Mouse (Mus musculus) kidney, adult 11 months (tissue): ENCODE measurements at regions not wholly inside any gene's neighbourhood (a gene's known extent, or its start where the extent isn't known, plus 50 kb on each side); places are given as distances from the start of the nearest gene placed in this dataset.

Experiments used
- DNase-seq: peaks from one replicate; pipeline ENCODE4 v3.0.0; 2022

DNA sequence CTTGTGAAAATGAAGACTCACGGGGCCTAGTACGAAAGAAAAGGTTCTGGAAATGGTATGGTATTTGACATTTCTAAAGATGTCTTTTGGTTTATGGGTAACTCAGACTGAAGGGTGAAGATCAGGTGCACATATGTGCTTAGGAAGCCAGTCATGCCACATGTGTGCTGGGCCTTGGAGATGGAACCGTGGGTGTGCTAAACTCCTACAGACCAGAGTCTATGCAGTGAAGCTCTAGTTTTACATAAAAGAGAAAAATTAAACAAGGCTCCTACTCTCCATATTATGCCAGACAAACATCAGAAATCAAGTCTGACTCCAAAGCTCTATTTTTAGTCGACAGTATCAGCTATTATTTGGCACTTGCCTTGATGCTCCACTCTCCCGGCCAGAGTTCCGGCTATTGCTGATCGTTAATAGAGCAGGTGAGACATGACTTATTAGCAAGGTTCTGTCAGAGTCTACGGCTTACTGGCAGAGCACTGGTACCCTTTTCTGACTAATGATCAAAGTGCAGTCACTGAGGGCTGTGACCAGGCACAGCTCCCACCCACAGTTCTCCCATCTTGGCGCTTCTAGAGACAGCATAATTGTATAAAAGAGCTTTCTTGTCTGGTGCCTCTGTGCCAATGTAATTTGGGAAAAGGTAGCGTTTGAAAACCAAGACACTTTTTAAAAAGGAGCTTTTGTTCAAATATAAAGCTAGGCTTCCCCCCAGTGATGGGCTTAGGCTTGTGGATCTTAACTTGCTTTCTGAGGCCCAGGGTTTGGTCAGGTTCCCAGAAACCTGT is 119.2 kb upstream of the Ccdc122 start:
- DNase-seq, result no peak

DNA sequence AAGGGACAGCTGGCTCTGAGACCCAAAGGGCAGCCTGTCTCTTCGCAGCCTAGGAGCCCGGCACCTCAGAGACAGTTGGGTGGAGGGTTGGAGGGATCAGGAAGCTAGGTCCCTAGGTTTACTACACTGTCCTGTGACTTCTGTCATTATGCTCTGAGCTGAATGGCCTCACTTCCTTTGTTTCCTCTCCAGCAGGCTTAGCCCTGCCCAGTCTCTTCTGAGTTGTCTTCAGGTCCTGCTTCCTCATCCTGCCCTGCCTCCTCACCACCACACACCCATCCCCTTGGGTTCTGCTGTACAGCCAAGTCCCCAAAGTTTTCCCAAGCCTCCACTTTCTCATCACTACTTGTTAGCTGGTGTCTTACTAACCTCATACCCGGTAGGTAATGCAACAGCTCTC is 122.7 kb upstream of the Ccdc122 start:
- DNase-seq, result no peak

DNA sequence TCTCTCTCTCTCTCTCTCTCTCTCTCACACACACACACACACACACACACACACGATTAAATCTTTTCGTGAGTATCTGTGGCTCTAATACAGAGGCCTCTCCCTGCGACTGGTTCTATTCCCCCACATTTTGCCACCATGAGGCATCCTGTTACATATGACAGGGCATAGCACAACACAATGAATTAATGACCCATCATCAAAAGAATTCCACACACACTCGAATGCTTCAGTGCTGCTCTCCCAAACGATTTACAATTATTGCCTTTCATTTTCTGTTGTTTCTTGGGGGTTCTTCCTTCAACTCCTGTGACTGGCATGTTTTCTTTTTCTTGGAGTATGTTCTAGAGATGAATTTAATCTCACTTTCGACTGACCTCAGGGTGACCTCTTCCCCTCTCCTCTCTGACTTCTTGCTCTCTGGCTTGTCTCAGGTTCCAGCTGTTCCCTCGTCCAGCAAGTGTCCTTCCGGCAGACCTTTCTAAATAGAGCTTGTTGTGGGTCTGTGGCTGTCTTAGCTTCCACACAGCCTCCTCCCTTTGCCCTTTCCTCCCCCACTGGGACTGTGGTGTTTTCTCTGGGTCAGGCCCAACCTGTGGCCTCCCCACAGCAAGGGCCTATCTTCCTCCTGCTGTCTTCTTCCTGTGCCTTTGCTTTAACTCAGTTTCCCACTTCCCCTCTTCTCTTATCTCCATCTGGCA is 124.1 kb upstream of the Ccdc122 start:
- peak; percentile 53 for DNase-seq

DNA sequence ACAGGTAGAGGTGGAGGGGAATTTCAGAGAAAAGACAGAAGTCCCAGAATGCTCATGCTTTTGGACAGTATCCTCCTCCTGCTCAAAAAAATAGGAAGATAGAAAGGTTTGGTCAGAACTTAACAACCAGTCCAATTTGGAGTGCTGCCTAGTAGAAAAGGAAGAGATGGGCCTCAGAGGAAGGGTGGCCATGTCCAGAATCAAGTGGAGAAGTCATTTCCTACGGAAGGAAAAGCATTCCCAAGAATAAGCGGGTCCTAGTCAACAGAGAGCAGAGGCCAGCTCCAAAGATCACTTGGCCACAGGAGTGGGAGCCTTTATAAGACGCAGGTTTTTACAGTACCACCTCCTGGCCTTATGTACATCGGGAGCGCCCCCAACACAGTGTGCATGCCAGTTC is 125.3 kb upstream of the Ccdc122 start:
- no peak for DNase-seq

DNA sequence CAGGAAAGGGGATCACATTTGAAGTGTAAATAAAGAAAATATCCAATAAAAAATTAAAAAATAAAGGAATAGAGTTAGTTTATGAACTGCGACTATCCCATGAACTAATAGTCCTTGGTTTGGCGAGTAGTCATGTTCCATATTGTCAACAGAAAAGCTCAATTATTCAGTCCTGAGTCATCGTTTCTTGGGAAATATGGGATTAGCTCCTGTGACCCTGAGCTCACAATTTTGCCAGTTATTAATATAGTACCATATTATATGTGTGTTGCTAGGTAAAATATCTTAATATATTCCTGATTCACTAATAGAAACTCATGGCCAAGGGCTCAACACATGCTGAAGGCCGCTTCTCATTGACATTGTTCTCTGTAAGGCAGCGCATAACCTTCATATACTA is 126.4 kb upstream of the Ccdc122 start:
- no peak for DNase-seq

DNA sequence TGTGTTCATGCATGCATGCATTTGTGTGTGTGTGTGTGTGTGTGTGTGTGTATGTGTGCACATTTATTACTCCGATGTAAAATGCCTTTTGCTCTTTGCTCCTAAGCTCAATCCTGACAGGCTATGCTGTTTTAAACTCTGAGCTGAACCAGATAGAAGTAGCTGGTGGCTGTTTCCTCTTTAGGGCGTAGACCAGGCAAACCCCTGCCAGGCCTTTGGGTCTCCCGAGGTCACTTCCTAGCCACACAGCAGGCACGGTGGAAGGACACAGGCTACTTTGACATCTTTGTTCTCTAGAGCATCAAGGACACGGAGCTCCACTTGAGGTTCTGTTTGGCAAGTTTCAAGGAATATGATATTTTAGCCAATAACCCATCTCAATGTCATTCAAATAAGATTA is 128.6 kb upstream of the Ccdc122 start:
- no peak for DNase-seq

DNA sequence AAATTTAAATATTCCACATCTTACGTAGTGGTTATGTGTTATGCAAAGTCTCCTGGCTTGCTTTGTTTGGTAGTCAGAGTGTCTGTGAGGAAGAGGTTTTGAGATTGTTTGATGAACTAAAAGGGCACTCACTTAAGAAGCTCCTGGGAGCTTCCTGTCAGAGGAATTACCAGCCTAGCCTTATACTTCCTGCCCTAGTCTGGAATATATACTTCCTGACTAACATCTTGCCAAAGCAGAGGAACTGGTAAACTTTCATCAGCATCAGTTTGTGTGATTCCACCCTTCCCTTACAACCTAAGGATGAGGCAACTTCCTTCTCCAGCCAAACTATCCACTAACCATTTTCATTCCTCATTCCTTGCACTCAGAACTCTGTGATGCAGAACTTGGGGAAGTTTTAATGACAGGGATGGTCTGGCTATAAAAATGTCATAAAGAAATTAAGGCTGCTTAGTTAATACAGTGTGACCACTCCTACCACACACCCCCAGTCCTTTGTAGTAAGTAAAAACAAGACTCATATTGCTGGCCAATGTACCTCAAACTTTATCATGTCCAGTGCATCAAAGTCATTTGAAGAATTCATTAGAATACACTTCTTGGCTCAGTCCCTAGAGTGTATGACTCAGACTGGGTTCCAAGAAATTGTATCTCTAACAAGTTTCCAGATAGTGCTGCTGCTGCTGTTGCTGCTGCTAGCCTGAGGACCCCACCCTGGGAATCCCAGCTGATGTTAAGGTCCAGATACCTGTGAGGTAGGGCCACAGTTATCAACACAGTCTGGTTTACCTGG is 133.4 kb upstream of the Ccdc122 start:
- no peak for DNase-seq

DNA sequence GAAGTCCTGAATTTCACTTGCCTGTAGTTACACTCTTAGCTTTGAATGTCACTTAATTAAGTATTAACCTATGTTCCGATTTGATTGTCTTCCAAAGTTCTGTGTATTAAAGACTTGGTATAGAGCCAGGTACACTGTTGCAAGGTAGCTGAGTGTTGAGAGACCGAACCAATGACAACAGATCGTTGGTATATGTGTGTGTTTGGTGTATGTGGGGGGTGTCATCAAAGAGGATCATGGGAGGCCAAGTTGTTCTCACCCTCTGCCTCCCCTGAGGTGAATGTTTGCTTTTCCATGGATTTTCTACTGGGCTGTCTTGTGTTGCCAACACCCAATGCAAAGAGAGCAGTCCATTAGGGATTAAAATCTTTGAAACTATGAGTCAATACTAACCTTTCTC is 135.1 kb upstream of the Ccdc122 start:
- no peak for DNase-seq

DNA sequence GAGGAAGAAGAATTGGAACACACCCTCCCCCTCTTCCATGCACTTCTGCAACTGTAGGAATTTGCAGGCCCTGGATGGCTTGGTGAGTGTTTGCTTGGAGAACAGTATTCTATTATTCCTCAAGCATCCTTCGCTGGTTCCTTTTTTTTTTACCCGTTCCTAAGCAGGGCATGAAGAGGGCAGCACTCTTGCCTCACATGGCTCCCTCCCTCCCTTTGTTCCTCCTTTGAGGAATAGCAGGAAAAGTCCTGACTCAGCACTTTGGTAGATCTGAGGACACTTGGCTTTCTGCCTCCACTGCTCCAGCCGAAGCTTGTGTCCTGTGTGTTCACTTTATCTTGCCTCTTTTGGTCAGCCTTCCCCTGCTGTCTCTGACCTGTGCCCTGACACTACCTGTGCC is 137.2 kb upstream of the Ccdc122 start:
- no peak for DNase-seq

DNA sequence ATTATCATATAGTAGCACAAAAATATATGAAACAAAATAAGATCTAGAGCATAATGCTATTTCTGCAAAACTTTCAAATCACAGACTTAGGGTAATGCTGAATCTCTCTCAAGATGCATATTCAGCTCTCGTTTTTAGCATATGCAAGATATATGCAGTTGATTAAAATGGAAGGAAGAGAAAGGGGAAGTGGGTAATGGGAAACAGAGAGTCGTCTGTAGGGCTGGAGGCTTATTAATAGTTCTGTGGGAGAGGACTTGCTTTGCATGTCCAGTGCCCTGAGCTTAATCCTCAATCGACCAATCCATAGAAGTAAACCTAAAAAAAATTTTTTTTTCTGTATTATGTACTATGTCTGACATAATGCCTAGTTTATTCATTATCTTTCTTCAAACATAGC is 148.9 kb upstream of the Ccdc122 start:
- no peak for DNase-seq

DNA sequence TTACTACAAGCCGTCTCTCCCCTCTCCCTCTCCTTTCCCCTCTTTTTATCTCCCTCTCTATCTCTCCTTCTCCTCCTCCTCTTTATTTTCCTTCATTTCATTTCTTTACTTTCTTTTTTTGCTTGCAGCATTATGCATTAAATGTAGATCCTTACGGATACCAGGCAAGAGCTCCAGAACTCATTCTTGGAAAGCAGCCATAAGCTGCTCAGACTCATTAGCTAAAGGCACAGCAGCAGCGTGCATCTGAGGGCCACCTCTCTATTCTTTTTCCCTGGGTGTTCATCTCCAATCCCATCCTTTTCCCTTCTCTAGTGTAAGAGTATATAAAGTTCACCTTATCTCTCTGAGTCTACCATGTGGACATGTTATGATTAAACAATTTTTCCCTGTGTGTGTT is 149.4 kb upstream of the Ccdc122 start:
- no peak for DNase-seq

DNA sequence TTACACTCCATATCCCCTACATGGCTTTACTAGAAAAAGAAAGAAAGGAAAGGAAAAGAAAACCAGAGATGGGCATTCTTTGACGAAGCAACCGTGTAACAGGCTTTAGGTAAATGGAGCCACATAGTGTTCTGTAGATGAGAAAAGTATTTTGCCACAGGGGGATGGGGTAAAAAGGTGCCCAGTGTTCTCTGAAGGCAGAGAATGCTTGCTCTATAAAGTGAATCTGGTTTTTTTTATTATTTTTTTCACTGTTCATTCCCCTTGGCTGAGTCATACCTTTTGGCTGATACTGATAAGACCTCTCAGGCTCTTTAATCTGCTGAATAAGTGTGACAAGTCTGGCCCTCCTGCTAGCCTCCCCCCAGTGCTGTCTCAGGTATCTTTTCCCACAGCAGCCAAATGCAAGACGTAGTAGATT is 153.3 kb upstream of the Ccdc122 start:
- DNase-seq, result no peak

DNA sequence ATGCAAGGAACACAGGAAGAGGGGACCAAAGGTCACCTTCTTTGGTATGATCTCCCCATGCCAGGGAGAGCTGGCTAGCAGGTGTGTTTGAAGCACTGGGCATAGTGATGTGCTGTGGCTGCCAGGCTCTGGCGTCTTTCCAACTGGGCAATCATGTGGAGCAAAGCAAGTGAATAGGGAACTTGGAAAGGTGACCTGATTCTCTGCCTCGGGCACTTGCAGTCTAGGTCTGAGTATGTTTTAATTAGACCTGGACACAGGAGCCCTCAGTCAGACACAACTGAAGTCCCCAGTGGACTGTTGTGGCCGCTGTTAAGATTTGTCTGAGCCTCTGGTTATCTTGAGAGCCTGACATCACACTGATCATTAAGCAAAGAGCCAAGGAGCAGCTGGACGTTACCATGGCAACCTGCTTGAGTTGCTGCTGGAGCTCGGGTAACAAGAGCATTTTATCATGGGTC is 153.8 kb upstream of the Ccdc122 start:
- DNase-seq, result peak; percentile 96

DNA sequence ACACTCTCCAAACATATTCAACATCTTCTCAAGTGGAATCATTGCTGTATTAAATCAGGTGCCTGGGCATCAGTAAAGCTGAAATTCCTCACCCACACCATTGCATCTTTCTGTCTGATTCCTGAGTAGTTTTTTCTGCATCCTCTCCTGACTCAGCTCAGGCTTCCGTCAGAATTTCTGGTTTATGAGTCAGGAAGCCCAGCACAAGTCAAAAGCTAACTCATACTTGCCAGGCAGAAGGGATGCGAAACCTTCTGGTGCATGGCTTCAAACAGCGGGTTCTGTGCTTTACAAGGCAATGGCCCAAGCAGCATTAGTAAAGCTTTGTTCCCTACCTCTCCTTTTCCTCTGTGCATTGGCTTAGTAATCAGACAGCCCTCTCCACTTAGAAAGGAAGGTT is 155.7 kb upstream of the Ccdc122 start:
- no peak for DNase-seq

DNA sequence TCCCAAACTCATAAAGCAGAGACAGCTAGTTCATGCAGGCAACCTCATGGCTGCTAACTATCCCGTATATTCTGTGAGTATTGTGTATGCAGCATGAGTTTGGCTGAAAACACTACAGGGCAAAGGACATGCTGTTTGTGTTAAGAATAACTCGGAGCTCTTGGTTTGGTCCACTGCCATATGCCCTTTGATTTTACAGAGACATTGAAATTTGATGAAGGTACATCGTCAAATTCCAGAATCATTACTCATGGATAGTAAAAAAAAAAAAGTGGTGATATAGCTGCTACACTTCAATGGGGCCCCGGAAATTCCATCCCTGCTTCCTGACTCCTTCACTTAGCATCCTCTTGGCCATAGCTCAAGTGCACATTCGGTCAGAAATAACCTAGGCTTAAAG is 159.3 kb upstream of the Ccdc122 start:
- peak; percentile 67 for DNase-seq

DNA sequence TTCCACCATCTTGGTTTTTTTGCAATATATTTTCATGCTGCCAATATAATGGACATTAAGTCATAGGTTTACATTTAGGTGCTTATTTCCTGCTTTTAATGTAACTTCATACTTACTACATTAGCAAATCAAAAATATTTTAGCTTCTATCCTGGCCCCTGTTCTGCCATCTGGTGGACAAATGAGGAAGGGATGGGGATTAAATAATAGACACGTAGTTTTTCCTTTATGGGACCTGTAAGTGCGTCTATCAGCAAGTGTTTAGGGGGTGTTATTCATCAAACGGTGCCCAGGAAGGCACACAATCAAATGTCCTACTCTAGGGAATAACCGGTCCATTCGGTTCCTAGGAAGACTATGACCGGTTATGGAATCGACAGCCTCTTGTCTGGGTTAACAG is 160.6 kb upstream of the Ccdc122 start:
- DNase-seq, result peak; percentile 29

DNA sequence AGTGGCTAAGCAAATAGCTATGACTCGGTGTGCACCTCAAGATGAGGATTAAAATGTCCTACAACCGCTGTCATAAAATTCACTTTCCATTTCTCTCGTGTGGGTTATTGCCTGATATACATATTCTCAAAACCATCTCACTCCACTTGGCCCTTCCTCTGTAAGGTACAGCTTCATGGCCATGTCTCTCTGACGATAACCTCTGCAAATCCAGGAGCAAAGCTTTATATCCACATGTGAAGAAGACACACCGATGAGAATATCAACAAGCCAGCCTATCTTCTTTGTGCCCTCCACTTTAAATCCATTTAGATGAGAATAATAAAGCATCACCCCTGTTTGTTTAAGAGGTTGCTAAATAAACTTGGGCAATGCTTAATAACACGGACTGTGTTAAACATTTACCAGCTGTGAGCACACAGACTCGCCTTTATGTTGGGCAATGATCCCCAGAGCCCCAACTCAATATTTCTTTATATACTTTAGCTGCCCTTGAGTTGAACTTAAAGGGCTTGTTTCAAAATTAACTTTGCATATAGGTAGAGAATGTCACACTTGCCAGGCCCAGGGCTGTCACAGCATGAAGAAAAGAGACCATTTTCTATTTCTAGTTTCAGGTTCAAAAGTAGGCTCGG is 161.2 kb upstream of the Ccdc122 start:
- DNase-seq, result peak; percentile 13

DNA sequence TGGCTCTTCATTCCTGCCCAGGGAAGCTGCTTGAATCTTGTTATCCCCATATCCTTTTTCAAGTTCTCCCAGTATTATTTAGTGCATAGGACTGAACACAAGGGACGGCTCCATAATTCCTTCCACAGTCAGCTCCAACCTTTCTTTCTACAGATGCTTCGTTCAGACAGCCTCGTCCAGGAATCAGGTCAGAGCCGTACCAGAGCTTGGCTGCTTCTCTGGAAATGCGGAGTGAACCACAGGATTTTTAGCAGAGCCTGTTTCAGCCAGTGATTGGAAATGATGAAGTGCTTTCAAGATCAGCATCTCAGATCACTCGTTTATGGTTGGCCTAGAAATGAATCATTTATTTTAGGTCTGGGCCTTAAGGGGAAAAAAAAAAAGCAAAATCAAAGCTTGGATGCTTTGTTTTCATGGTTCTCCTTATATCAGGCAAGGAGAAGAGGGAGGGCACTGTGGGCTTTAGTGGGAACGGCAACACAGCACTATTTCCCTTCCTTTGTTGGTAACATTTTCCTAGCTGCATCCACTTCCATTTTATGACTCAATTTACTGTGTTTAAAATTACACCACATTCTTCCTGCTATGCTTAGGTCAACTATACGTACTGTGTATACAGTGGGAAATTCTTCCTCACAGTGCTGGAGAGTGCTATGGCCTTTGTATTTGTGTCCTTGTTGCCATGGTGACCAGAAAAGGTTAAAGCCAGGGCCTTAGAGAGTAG is 161.9 kb upstream of the Ccdc122 start:
- peak; percentile 26 for DNase-seq

DNA sequence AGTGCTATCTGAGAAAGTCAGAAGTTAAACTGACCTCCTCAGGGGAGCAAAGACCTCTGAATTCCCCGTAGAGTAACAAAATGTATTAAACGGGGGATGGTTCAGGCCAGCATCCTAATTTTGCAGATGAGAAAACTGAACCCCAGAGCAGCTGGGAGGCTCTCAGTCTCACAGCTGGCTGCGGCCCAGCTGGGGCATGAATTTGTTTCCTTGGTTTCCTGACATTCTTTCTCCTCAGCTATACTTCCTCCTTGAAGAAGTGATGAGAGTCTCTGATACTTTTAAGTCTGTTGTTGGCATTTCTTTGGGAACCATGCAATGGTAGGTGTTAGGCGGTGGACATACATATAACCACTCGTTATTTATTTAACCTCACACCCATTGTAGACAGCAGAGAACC is 162.9 kb upstream of the Ccdc122 start:
- DNase-seq, result no peak

DNA sequence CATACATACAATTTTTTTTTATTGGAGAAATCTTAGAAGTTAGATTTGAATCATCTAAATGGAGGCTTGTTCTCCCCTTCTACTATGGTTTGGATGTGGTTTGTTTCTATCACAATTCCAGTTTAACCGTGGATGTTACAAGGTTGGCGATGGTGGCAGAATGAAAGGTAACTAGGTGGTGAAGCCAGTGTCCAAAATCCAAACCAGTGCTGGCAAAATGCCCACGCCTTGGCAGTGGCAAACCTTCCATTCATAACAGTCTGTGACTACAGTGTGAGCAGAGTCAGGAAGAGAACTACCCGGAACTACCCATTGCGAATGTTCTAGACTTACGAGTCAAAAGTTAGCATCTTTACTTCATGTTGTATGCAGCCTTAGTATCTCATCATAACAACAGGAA is 163.6 kb upstream of the Ccdc122 start:
- DNase-seq, result peak; percentile 25

DNA sequence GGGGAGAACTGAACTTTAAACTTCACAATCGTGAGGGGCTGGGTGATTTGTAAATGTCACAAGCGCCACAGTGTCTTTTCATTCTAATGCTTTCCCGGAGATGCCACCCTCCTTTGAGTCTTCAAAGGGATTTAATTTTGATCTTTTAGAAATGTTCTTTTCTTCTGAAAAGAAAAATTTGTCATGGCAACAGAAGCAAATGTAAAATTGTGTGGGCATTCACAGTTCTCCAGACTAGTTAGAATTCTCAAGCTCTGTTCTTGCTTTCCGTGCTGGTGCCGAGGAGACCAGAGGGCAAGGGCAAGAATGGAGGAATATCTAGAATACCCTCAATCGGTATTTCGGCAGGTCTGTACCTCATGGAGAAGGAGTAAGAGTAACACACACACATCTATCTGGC is 164.1 kb upstream of the Ccdc122 start:
- no peak for DNase-seq

DNA sequence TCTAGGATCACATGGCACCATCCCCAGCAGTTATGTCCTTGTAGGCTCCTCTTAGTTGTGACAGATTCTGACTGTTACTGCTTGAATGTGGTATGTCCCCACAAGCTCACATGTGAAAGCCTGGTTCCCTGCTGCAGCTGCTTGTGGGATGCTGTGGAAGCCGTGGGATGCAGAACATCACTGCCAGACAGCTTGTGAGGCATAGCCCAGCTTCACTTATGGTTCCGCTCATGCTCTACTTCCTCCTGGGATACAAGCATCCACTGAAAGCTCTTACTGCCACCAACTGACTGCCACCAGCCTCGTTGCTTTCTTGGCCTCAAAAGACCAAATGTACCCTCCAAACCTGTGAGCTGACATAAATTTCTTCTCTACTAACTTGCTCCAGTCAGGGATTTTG is 167.7 kb upstream of the Ccdc122 start:
- DNase-seq, result no peak

DNA sequence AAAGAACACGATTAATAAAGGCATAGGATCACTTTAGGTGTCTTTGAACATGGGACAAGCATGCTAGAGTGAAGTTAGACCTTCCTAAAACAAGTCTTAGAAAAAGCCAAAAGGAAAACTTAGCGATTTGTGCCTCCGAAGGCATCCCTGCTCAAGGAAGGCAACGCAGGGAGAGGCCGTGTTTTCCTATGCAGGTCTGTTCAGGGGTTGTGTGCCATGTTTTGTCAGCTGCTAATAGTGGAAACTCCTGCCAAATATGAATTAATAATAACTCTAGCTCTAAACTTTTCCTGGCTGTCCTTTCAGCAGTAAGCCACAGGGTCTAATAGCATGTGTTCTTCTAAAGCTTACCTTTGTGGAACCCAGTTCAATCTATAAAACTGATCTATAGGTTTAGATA is 168.4 kb upstream of the Ccdc122 start:
- no peak for DNase-seq
